Mouse (Mus musculus) mammary gland, adult 2 months (tissue): ENCODE results near the gene Slc43a1. TPM values are rescaled to one million over a fixed set of nuclear protein-coding genes. Genes with fewer than 3 reads are reported as not detected.

ENCODE experiments used
- polyA plus RNA-seq: library from polyadenylated mRNA; depleted of rRNA; stranded (reverse); fragments of >200 nt; gene quantifications from 2 replicates; pipeline ENCODE4 v1.2.3, GENCODE M21; 2012; ENCODE audit warnings: low replicate concordance; rRNA removed

Slc43a1 gene
- polyA plus RNA-seq = 51.6 and 66.7 TPM in 2 replicates

GRCm38 (mm10) chr2:84838593-84838949, at the start of gene Slc43a1:
TSS of gene Slc43a1 (plus strand) at chr2:84838850.

GRCm38 (mm10) chr2:84798493-84798921, 40.1 kb upstream of the Slc43a1 start, which contains the start of gene Ube2l6:
TSS of gene Ube2l6 (plus strand) at chr2:84798828.

GRCm38 (mm10) chr2:84822552-84822951, 16.1 kb upstream of the Slc43a1 start, which contains the start of gene Smtnl1:
TSS of gene Smtnl1 (minus strand) at chr2:84822652.

GRCm38 (mm10) chr2:84826488-84827282, 12.0 kb upstream of the Slc43a1 start, which contains the start of gene Timm10:
TSS of gene Timm10 (plus strand) at chr2:84826997.

GRCm38 (mm10) chr2:84886234-84886731, 47.6 kb downstream of the Slc43a1 start, which contains the start of gene Rtn4rl2:
TSS of gene Rtn4rl2 (minus strand) at chr2:84886710.

Other genes starting within 250 kb of the Slc43a1 start
- gene Ctnnd1, start 188.1 kb upstream of the Slc43a1 start, polyA plus RNA-seq = 27.4 and 52.9 TPM in 2 replicates
- gene Btbd18, start 179.8 kb upstream of the Slc43a1 start, polyA plus RNA-seq = not detected in 2 replicates
- 29.8 and 68.7 TPM in 2 replicates for gene Selenoh, start 168.1 kb upstream of the Slc43a1 start, polyA plus RNA-seq
- gene Gm28635, start 160.8 kb upstream of the Slc43a1 start, polyA plus RNA-seq = not detected in 2 replicates
- gene Med19, start 160.4 kb upstream of the Slc43a1 start, polyA plus RNA-seq = 8.2 and 8.9 TPM in 2 replicates
- 50.7 and 78.8 TPM in 2 replicates for gene Tmx2, start 159.7 kb upstream of the Slc43a1 start, polyA plus RNA-seq
- 40.8 and 51.4 TPM in 2 replicates for gene Zdhhc5, start 123.7 kb upstream of the Slc43a1 start, polyA plus RNA-seq
- 8.7 and 13.1 TPM in 2 replicates for gene Clp1, start 111.5 kb upstream of the Slc43a1 start, polyA plus RNA-seq
- gene Ypel4, start 104.8 kb upstream of the Slc43a1 start, polyA plus RNA-seq = 9.9 and 12.8 TPM in 2 replicates
- 2.1 and 3.1 TPM in 2 replicates for gene Gm19426, start 95.2 kb upstream of the Slc43a1 start, polyA plus RNA-seq
- 611 and 890 TPM in 2 replicates for gene Serping1, start 63.4 kb upstream of the Slc43a1 start, polyA plus RNA-seq
- gene Ube2l6, start 40.0 kb upstream of the Slc43a1 start, polyA plus RNA-seq = 26.8 and 39.4 TPM in 2 replicates
- gene Smtnl1, start 16.2 kb upstream of the Slc43a1 start, polyA plus RNA-seq = 8.6 TPM in 1 of 2 replicates, not detected in the other
- 22.0 and 45.6 TPM in 2 replicates for gene Timm10, start 11.9 kb upstream of the Slc43a1 start, polyA plus RNA-seq
- gene Rtn4rl2, start 47.9 kb downstream of the Slc43a1 start, polyA plus RNA-seq = 11.3 and 38.0 TPM in 2 replicates
- 51.9 and 120 TPM in 2 replicates for gene Slc43a3, start 97.7 kb downstream of the Slc43a1 start, polyA plus RNA-seq
- 0.33 and 0.89 TPM in 2 replicates for gene Prg2, start 141.6 kb downstream of the Slc43a1 start, polyA plus RNA-seq
- gene Prg3, start 149.4 kb downstream of the Slc43a1 start, polyA plus RNA-seq = 0.70 and 0.90 TPM in 2 replicates
- 87.5 and 150 TPM in 2 replicates for gene Ssrp1, start 198.4 kb downstream of the Slc43a1 start, polyA plus RNA-seq
- gene P2rx3, start 198.6 kb downstream of the Slc43a1 start, polyA plus RNA-seq = 0.49 and 1.2 TPM in 2 replicates
- 113 and 200 TPM in 2 replicates for gene Tnks1bp1, start 209.2 kb downstream of the Slc43a1 start, polyA plus RNA-seq